Mouse (Mus musculus) liver, embryonic 14.5 days (tissue): Measurements from ENCODE around the gene Chd6. TPM values are rescaled to one million over a fixed set of nuclear protein-coding genes. Genes with fewer than 3 reads are reported as not detected.

Experiments
- ATAC-seq: fragments of 200-750 bp; cut with Nextera tagmentation; 2 replicates; pipeline ENCODE4 v1.8.0; 2017; ENCODE audit warnings: moderate number of reproducible peaks, mild to moderate bottlenecking, moderate library complexity; ENCODE audit not compliant: insufficient read depth
- DNase-seq, 3 experiments: peaks; one replicate each; pipeline ENCODE4 v3.0.0-alpha.2; 2012 to 2013; ENCODE audit warnings: low read depth in 3 of 3, low spot score in 3 of 3
- H3K27ac ChIP-seq: fragments of 300-500 bp; sonication (generic); 2 replicates; pipeline ENCODE4 v1.5.1; 2014; ENCODE audit warnings: moderate library complexity, mild to moderate bottlenecking, control low read depth, inconsistent platforms
- H3K27me3 ChIP-seq: fragments of 300-500 bp; sonication (generic); 2 replicates; pipeline ENCODE4 v1.6.1; 2014; ENCODE audit warnings: mild to moderate bottlenecking, low read length, moderate library complexity; ENCODE audit not compliant: control insufficient read depth, insufficient read depth
- H3K36me3 ChIP-seq: fragments of 300-500 bp; sonication (generic); replicated peaks from 2 replicates; pipeline ENCODE4 v1.6.1; 2014; ENCODE audit warnings: low read depth; ENCODE audit not compliant: control insufficient read depth, insufficient read depth
- H3K4me1 ChIP-seq, 2 experiments: fragments of 200-500 bp in 1 of 2; fragments of 300-500 bp in 1 of 2; sonication (generic) in 1 of 2; replicated peaks; 2 replicates each; pipeline ENCODE4 v1.6.1; 2012 to 2014; ENCODE audit warnings: antibody characterized with exemption in 1 of 2, inconsistent platforms in 1 of 2, low read length in 1 of 2; ENCODE audit not compliant: control insufficient read depth in 2 of 2, insufficient read depth in 2 of 2
- H3K4me2 ChIP-seq: fragments of 300-500 bp; sonication (generic); 2 replicates; pipeline ENCODE4 v1.6.1; 2014; ENCODE audit warnings: low read depth, mild to moderate bottlenecking, control low read depth, moderate library complexity
- H3K4me3 ChIP-seq, 2 experiments: fragments of 200-500 bp in 1 of 2; fragments of 300-500 bp in 1 of 2; sonication (generic) in 1 of 2; 2 replicates each; pipeline ENCODE4 v1.5.1; 2012 to 2014; ENCODE audit warnings: low read depth in 2 of 2, low read length in 2 of 2, mild to moderate bottlenecking in 2 of 2, control low read depth in 1 of 2, inconsistent platforms in 1 of 2, moderate library complexity in 1 of 2; ENCODE audit not compliant: insufficient read depth in 1 of 2
- H3K9ac ChIP-seq: fragments of 300-500 bp; sonication (generic); replicated peaks from 2 replicates; pipeline ENCODE4 v1.6.1; 2014; ENCODE audit warnings: mild to moderate bottlenecking, control low read depth, moderate library complexity
- H3K9me3 ChIP-seq: fragments of 300-500 bp; sonication (generic); 2 replicates; pipeline ENCODE4 v1.6.1; 2016; ENCODE audit warnings: low read length, mixed read lengths; ENCODE audit not compliant: control insufficient read depth
- CTCF ChIP-seq: IDR thresholded peaks from 2 replicates; pipeline ENCODE4 v1.5.1; 2016; ENCODE audit warnings: antibody characterized with exemption, low read depth, control low read depth
- EP300 ChIP-seq: IDR thresholded peaks from 2 replicates; pipeline ENCODE4 v1.6.1; 2016; ENCODE audit warnings: antibody characterized with exemption, low read depth
- WGBS: fragments of 180-500 bp; shearing (Covaris S2); extraction: QIAGEN DNeasy Blood & Tissue Kit; methylation state at CpG from one replicate; pipeline ENCODE4 v1.1.7; 2014; ENCODE audit not compliant: insufficient replicate concordance; 5-methylcytosine and 5-hydroxymethylcytosine counted together
- polyA plus RNA-seq, 2 experiments: library from polyadenylated mRNA; depleted of rRNA in 1 of 2; stranded (reverse) in 1 of 2; unstranded in 1 of 2; fragments of >200 nt; fragmentation: Nextera tagmentation in 1 of 2; extraction: Ambion mirVana in 1 of 2; gene quantifications; 2 replicates each; pipeline versions ENCODE4 v1.2.1 to v1.2.3; 2012 to 2014

The Chd6 gene
- polyA plus RNA-seq, 2 experiments, result 3.1 to 3.6 TPM

- H3K4me2 ChIP-seq, result peak overlapping the region; percentile 78
- TF ChIP-seq CTCF (no peak), EP300 (no peak)
- under 1% methylated on average over 67 of the region's 77 CpGs for WGBS
- H3K9me3 ChIP-seq, result no peaks in the 10 kb centered on the region
- peak overlapping the region; percentile 71 to 76 for H3K4me3 ChIP-seq
- DNase-seq (no peak), ATAC-seq (peak; percentile 61)
- H3K4me1 ChIP-seq, result peaks cover 0 to 10% of the 10 kb centered on the region in 2 experiments; a peak in 3 of 4 replicates
- H3K27me3 ChIP-seq, result no peaks in the 10 kb centered on the region
- H3K9ac ChIP-seq, result peak overlapping the region; percentile 69
- no peaks in the 10 kb centered on the region for H3K36me3 ChIP-seq
- H3K27ac ChIP-seq, result peak overlapping the region; percentile 7
These were observed 569 bp downstream of the Chd6 start for GRCm38 (mm10) chr2:161108085-161108927.

- ATAC-seq (no peak), DNase-seq (no peak)
- Histone ChIP-seq H3K27me3 (no peaks in the 10 kb centered on the region), H3K4me3 (no peak overlapping the region; a peak in 1 of 4 replicates), H3K27ac (no peak overlapping the region), H3K4me2 (peak overlapping the region; percentile 78), H3K4me1 (peaks cover 0 to 10% of the 10 kb centered on the region in 2 experiments; a peak in 3 of 4 replicates), H3K9ac (no peak overlapping the region), H3K9me3 (no peaks in the 10 kb centered on the region), H3K36me3 (no peaks in the 10 kb centered on the region)
- no peak for TF ChIP-seq EP300
- no peak for TF ChIP-seq CTCF
- 82% methylated on average over 2 of the region's 2 CpGs for WGBS
These were observed 1.6 kb downstream of the Chd6 start for GRCm38 (mm10) chr2:161107236-161107635.

DNA sequence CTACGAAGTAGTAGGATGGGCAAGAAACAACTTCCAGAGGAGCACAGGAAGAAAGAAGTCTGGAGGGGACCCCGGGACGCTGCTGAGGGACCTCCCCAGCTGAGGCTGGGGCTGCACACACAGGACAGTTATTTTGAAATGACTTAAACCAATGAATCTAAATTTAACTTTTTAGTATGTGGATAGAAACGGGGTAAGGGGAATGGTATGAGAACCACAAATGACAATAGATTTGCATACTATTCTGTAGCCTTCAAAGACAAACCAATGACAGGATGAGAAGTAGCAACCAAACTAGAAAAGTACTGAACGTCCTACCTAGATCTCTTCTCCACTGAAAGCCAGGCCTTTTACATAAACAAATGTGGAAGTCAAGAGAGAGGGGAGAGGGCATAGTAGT is 5.1 kb downstream of the Chd6 start:
- DNase-seq (no peak), ATAC-seq (no peak)
- Histone ChIP-seq H3K4me3 (no peak overlapping the region), H3K4me1 (peaks cover 0 to 8% of the 10 kb centered on the region in 2 experiments; a peak in 3 of 4 replicates), H3K36me3 (no peaks in the 10 kb centered on the region), H3K4me2 (no peak overlapping the region), H3K27ac (no peak overlapping the region), H3K27me3 (no peaks in the 10 kb centered on the region), H3K9ac (no peak overlapping the region), H3K9me3 (no peaks in the 10 kb centered on the region)
- 62% methylated on average over 5 of the region's 5 CpGs for WGBS
- TF ChIP-seq CTCF, result no peak
- no peak for TF ChIP-seq EP300

GRCm38 (mm10) chr2:161102102-161102501 is 6.8 kb downstream of the Chd6 start:
- no peak overlapping the region for H3K9ac ChIP-seq
- TF ChIP-seq CTCF (no peak), EP300 (no peak)
- H3K9me3 ChIP-seq, result no peaks in the 10 kb centered on the region
- no peak for DNase-seq
- no peaks in the 10 kb centered on the region for H3K27me3 ChIP-seq
- H3K36me3 ChIP-seq, result no peaks in the 10 kb centered on the region
- H3K27ac ChIP-seq, result no peak overlapping the region
- WGBS, result 42% methylated on average over 3 of the region's 3 CpGs
- peaks cover 0 to 2% of the 10 kb centered on the region in 2 experiments; a peak in 2 of 4 replicates for H3K4me1 ChIP-seq
- ATAC-seq, result no peak
- no peak overlapping the region for H3K4me2 ChIP-seq
- H3K4me3 ChIP-seq, result no peak overlapping the region

DNA sequence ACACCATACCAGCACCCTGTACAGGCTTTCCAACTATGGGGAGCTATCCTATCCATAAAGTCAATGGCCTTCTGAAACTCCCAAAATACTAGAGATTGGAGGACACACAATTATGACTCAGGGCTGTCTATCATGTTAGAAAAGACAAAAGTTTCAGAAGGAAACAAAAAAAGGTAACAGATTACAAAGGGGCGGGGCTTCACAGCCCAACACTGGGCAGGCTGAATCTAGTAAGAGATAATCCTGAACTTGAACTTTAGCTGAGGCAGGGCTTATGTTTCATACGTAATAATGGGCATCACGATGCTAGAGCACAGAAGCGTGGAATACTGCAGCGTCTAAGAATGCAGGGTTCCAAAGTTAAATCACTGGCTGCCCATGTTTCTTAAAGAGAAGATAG is 11.1 kb downstream of the Chd6 start:
- DNase-seq (no peak), ATAC-seq (no peak)
- H3K4me1 ChIP-seq, result peaks cover 0 to 4% of the 10 kb centered on the region in 2 experiments; a peak in 2 of 4 replicates
- H3K9me3 ChIP-seq, result no peaks in the 10 kb centered on the region
- no peaks in the 10 kb centered on the region for H3K36me3 ChIP-seq
- TF ChIP-seq EP300, result no peak
- no peak for TF ChIP-seq CTCF
- H3K4me3 ChIP-seq, result no peak overlapping the region
- WGBS, result 65% methylated on average over 5 of the region's 5 CpGs
- H3K9ac ChIP-seq, result no peak overlapping the region
- no peak overlapping the region for H3K27ac ChIP-seq
- H3K27me3 ChIP-seq, result no peaks in the 10 kb centered on the region
- no peak overlapping the region for H3K4me2 ChIP-seq
